Mouse (Mus musculus): ENCODE measurements around the gene Nos3. TPM values are rescaled to one million over a fixed set of nuclear protein-coding genes. Genes with fewer than 3 reads are reported as not detected.

Nos3 gene
- total RNA-seq, 2 experiments from 2014 or later: 7.7 to 11.2 TPM

DNA sequence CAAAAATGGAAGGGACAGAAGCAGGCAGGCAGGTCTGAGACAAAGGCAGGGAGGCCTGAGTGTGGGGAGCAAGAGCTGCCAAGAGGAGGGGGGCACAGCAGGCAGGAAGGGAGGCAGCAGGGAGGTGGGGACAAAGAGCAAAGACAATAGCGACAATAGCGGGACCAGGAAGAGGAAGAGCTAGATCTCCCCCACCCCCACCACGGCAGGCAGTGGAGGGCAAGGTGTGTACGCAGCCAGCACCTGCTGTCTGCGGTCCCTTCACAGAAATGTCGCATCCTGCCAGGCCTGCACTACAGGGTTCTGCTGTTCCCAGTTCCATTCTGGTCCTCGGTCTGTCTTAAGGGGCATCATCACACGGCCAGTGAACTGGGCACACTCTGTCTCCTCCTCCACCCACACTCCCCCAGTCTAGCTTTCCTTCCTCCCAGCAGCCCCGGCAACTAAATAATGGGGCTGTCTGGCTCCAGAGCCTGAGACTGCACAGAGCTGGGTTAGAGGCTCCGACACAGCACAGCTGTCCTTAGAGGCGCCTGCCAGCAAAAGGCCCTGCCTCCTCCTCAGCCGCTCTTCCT lies 20.0 kb upstream of the Nos3 start:
- no peak for DNase-seq

DNA sequence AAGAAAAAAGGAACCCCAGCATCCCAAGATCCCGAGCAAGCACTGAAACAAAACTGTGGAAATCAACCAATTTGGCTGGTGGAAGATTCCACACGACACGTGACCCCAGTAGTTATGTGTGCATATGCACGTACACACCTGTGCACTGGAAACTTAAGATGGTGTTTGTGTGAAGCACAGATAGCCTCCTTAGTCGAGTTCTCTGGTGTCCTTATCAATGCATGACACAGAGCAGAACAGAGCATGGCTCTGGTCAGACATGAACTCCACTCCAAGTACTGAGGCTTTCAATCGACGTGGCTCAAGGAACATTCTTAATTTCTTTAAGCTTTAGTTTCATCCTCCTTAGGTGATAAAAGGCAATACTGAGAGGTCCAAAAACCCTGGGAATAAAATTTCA lies 18.3 kb upstream of the Nos3 start:
- no peak for DNase-seq

DNA sequence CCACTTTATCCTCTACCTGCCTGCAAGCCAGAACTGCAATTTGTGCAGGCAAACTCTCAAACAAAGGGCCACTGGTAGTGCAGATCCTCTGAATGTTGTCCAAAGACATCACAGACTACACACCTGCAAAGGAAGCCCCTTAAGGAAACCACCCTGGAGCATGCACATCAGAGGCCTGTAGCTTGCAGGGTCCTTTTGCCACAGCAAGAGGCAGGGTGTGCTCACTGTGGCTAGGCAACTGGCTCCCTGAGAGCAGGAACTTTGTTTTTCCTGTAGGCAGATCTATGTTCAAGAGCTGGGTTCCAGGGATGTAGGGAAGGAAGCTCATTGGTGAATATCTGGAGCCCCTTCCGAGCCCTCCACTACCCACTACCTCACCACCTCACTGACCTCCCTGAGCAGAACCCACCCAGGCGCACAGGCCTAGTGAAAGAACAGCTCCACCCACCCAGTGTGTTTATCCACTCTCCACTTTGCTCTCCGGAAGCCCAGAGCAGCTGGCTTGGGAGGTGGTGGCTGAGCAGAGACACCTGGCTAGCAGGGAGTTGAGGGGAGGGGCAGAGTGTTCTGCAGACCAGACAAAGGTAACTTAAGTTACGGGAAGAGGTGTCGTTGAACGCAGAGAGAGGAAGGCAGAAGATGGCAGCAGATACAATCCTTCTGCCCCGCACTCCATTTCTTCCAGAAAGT lies 17.3 kb upstream of the Nos3 start:
- no peak for DNase-seq

DNA sequence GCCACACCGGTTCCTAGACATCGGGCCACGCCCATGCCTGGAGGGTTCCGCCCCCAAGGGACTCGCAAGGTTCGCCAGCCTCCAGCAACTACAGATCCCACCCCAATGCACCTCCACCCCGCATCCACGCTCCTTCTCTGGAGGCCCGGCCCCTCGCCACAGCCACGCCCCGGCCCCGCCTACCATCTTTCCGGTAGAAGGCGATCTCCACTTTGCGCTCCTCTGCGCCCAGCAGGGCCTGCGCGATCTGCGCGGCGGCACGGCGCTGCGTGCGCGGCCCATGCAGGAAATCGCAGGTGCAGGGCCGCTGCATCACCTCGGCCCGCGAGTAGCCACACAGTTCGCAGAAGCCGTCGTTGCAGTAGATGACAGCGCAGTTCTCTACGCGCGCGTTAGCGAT lies 16.5 kb upstream of the Nos3 start:
- peak; percentile 67 for DNase-seq

DNA sequence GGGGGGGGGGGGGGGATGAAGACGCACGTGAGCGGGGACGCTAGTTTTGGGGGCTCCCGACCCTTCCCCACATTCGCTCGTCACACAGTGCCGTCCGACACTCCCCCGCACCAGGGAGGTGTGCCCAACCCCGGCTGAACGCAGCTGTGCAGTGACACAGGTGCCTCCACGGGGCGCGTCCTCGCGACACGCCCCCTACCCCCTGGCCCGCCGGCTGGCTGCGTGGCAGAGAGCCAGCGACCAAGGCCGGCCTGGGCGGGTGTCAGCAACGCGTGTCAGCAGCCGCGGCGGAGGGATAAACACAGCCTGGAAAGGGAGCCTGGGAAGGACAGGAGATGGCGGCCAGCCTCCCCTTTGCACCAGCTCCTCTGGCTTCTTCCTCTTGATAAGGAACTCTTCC lies 16.1 kb upstream of the Nos3 start:
- DNase-seq: peak; percentile 35

DNA sequence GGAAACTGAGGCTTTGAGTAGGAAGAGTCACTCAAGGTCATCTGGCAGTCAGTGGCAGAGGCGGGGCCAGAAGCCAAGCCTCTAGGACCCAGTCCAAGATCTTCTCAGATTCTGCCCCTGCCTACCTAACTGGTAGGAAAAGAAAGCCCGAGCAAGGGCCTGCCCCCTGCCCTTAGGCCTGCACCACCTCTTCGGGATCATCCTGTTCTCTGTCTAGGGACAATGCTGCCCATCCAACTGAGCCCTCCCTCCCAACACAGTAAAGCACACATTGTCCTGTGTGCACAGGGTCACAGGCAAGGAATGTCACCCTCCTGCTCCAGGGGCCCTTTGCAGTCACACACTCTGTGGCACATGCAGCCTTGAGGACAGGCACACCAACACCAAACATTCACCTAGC lies 14.5 kb upstream of the Nos3 start:
- no peak for DNase-seq

DNA sequence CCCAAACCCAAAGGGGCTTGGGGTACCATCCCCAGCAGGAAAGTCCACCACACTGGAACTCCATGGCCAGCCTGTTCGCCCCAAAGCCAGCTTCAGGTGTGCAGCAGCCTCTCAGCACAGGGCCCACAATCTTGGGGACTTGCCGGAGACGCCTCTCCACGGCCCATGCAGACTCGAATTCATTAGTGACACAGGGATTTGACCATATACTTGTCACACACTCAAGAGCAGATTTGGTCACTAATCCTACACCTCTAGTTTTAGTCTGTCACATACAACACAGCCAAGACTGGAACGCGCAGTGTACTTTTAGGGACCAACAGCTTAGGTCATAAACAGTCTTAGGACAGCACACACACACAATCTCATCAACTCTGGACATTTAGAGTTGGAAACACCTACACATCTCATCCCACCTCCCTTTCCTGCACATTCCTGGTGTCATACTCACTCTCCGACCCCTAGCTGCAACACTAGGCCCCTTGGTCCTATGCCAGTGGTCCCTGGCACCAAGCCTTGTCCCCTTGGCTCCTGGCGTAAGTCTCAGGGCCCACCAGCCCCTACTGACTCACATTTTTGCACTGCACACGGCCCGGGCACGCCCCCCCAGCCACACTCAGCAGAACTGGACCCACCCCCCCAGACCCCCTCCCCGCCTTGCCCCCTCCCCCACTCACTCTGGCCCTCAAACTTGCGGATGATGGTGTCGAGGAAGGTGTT lies 13.9 kb upstream of the Nos3 start:
- DNase-seq: peak; percentile 30

DNA sequence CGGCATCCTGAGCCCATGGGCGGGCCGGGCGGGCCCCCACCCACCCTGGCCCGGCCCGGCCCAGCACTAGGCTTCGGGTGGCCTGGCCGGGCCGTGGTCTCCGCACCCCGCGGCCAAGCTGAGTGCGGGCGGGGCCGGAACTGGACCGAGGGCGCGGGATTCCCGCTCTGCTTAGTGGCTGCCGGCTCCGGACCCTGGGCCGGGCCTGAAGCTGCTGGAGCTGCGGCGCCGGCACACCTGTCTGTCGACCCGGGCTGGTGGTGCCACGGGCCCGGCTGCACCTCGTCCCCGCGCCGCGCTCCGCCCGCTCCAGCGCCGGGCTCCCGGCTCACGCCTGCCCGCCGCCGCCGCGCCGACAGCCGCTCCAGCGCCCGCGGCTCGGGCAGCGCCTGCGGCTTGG lies 13.3 kb upstream of the Nos3 start, which contains the start of gene Kcnh2:
Kcnh2 (minus strand) TSS at position 327 of the 400 bp plus-strand sequence.
- no peak for DNase-seq

DNA sequence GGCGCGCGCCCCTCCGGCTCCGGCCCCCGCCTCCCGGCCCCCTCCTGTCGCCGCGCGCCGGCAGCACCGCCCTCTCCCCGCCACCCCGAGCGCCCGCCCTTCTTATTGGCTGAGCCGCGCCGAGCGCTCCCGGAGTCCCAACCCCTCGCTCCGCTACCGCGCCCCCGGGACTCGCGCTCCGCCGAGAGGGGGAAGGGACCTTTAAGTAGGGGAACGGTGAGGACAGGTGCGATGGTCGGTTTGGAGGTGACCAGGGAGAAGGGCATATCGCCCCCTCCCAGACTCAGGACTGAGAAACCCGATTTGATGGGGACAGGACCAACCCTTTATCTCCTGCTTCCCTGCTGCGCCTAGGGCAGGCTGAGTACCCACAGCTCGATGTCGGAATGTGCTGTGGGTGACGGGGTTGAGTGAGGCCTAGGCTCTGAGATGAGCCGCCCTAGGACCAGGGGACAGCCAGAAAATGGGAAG lies 12.9 kb upstream of the Nos3 start:
- peak; percentile 78 for DNase-seq

DNA sequence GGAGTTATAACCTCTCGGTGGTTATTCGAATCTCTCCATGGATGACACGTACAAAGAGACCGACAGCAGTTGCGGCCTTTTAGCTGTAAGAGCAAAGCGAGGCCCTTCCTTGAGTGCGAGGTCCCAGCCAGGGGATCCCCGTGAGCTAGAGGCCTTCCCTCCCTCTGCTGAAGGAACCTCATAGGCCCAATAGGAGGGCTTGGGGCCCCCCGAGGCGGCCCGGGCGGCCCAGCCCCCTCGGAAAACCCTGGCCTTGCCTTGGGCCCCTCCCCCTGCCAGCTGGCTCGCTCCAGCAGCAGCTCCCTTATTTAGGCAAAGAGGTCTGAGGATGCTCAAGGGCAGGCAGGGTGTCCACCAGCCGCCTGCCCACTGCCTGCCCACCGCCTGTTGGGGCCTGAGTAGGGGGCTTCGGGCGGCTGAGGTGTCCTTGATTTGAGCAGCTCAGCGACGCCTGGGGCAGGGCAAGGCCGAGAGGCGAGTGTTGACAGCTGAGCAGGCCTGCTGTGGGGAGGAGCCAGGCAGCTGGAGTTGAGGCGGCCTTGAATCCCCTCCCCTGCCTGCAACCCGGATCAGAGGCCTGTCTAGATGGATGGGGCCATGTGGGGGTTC lies 12.3 kb upstream of the Nos3 start:
- peak; percentile 36 for DNase-seq

DNA sequence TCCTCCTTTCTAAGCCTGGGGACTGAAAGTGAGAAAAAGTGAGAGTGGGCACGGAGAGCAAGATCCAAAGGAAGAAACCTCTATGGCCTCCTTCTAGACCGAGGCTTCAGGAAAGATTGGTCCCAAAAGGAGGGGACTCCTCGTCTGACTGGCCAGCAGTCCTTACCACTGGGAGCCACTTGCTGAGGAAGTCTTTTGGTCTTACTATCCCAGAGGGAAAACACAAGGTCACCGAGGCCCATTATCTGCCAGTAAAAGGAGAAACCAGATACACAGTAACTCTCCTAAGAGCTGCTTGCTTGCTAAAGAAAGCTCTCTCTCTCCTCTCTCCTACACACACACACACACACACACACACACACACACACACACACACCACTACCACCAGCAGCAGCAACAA lies 11.3 kb upstream of the Nos3 start:
- no peak for DNase-seq

DNA sequence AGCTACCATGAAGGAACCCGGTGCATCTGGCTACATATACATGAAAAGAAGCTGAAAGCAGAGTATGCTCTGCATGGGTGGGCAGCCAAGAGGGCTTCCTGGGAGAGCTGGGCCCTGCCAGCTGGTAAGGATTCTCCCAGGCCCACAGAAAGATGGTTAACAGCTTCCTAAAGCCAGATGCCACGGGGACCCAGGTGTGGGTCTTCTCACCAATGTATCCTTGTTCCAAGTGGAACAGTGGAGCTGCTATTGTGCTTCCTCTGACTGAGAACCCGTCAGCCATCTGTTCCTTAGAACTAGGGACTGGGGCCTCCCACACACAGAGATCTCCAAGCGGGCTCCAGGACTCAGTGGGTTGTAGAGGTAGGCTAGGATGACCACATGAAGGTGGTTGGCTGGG lies 7.8 kb upstream of the Nos3 start:
- DNase-seq: no peak

DNA sequence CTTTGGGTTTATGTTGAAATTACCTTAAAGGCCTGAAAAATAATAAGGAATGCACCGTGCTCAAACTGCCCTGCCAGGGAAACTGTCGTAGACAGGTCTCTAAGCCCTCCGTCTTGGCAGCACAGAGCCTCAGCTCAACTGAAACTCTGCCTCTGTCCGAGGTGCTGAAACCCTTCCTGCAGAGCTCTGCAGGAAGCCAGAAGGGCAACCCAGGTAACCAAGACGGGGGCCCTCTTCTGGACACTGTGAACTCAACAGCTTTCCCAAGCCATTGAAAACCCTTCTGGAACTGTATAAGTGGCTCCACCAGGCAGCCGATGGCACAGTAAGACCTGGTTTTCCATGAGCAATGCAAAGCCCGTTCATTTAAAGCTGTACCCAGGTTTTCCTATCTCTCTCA lies 7.1 kb upstream of the Nos3 start:
- DNase-seq: peak; percentile 79

DNA sequence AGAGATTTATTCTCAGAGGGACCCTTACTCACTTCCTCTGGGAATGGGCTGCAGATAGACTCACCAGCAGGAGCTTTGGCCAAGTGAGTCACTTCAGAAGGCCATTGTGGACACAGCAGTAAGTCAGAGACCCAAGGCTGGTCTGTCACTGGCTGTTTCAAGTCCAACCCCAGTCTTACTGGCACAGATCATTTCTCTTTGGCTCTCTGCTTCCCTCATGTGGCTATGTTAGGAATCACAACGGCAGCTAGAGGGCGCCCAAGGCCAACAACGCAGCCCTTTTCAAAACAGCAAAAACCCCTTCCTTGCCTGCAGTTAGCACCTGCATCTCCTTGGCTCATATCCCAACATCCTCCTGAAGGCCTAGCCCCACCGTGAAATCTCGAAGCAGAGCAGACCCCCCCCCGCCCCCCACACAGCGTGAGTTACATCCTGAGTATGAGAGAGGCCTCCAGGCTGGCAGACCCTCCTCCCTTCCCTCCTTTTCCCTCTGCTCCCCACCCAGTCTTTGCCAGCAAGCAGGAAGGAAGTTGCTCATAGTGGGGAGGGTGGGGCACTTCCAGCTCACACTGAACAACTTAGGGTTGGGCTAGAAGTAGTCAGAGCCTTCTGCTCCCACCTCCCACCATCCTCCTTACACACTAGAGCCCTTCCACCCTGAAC lies 3.7 kb upstream of the Nos3 start:
- DNase-seq: peak; percentile 78

DNA sequence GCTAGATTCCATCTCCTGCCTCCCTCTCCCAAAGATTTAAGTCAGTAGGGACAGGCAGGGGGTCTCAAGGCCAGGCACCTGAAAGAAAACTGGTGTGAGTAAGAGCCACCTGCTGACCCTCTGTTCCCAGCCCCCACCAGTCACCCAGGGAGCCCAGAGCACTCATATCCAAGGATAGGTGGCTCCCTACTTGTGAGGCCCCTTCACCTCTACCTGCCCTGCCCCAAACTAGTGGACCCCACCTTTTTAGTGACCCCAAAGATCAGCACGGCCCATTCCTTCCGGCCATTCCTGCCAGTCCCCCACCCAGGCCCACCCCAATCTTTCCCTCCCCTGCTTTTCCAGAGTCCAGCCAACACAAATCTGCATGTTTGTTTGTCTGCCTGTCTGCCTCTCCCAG lies 1.1 kb upstream of the Nos3 start:
- no peak for DNase-seq

DNA sequence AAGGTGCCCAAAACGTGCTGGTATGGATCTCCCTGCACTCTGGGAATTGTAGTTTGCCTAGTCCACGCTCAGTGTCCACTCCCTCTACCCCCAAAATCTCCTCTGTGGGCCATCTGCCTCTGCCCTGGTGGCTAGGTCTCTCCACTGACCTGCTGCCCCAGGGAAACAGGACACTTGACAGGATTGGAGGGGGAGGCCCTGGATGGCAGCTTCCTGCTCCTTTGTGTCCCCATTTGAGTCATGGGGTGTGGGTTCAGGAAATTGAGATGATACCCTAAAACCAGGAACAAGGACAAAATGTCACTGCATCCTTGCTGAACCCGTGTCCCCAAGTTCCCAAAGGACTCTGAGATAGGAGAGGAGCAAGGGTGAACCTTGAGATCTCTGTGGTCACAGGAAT lies 549 bp upstream of the Nos3 start:
- DNase-seq: no peak

DNA sequence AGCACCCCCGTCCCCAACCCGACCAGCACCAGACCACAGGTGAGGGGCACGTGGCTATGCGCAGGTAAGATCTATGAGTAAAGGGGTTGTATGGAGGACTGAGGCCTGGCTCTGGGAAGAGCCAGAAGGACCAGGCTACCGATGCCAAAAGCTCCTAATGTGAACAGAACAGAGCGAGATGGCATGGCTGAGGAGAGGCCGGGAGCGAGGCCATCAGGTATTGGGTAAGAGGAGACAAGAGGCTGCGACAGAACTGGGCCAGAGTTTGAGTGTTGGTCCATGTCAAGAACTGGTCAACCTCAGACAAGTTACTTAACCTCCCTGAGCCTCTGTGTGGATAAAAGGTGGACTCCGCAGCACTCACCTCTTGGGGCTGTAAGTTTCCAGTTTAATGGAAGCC lies 353 bp downstream of the Nos3 start:
- DNase-seq: no peak

DNA sequence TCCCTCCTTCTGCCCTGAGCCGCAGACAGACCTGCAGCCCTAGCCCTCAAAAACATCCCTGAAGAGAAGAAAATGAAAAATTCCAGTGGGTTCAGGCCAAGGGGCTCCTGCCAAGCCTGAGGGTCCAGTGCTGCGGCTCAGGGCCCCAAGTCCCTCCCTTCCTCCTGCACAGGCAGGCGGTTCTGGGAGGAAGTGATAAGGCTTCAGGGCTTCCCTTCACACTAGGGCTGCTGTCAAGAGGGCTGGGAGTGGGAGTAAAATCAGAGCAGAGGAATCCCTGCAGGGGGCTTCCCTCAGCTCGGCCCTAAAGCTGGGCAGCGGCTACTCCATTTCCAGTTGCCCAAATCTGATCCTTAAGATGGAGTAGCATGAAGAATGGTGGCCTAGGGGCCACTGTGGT lies 918 bp downstream of the Nos3 start:
- no peak for DNase-seq

DNA sequence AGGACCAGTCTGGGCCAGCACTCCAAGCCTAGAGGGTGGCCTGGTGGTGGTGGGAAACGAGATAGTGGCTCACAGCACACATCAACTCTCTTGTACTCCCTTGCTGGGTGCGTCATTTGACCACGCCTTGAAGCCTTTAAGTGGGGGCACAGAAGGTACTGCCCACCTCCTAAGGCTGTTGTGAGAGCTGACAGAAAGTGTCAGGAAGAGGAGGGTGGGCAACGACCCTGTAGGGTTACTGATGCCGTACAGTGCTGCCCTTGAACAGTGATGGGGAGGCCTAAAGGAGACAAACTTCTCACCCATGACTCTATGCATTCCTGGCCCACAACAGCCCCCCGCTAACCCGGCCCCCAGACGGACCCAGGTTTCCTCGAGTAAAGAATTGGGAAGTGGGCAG lies 1.8 kb downstream of the Nos3 start:
- DNase-seq: no peak

DNA sequence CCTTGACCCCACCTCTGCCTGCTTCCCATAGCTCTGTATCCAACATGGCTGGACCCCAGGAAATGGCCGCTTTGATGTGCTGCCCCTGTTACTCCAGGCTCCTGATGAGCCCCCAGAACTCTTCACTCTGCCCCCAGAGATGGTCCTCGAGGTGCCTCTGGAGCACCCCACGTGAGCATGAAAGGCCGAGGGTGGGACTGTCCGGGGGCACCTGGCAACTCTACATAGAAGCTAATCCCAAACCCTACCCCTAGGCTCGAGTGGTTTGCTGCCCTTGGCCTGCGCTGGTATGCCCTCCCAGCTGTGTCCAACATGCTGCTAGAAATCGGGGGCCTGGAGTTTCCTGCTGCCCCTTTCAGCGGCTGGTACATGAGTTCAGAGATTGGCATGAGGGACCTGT lies 5.2 kb downstream of the Nos3 start:
- no peak for DNase-seq

DNA sequence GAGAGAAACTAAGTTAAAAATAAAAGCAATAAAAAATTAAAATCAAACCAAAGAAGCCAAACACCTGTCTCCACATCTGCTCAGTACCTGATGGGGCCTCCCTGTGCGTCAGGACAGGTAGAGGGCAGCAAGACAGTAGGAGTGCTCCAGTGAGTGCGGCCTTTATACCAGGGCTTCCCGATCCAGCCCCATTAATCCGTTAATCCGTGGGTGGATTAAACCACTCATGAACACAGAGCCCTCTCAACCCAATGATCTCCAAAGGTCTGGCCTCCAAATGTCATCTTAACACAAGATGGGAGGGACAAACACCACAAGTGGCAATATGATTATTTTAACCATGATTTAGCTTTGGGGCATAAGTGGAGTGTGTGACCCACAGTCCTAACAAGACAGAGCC lies 9.2 kb downstream of the Nos3 start:
- DNase-seq: no peak

DNA sequence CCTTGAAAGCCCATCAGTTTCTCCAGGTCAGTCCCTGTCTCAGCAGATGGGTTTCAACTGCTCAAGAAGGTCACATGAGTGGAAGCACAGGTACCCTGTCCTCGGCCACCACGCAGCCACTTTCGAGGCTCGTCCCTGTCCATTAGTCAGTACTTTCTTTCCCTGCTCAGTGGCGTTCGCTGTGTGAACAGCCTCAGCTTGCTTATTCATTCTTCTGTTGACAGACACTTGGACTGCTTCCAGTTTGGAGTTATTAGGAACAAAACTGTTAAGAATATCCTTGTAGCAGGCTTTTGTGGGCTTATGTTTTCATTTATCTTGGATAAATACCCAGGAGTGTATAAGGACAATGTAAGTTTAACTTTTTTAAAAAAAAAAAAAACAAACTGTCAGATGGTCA lies 9.6 kb downstream of the Nos3 start:
- DNase-seq: no peak

Data from gastrocnemius, postnatal 10 days (tissue).